Mouse (Mus musculus): Measurements from ENCODE around the gene Adcy9.

DNA sequence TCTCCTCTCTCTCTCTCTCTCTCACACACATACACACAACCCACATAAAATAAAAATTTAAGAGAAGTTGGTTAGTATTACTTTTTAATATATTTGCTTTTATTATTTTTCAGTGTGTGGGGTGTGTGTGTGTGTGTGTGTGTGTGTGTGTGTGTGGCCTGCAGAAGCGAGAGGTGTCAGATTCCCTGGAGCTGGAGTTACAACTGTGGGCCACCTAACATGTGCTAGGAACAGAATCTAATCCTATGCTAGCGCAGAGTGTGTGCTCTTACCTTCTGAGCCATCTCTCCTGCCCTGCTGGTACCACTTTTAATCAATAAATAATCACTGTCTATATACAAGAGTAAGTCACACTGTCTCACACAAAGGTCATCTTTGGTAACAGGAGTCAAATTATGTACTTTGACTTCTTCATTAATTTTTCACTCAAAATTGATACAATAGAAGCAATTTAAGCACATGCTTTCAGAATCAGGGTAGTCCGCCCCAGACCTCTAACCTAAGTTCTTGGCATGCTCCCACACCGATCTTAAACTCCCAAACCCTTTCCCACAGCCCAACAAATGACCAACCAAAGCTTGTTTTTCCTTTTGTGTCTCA, 25.2 kb downstream of the Adcy9 start:
- TF ChIP-seq MAZ (IDR thresholded peaks at IDR 0.05; ENCODE audit: low read depth, low read length) (no peak), POLR2A (IDR thresholded peaks at IDR 0.05; ENCODE audit: low read depth, low read length) (no peak), MAX (IDR thresholded peaks at IDR 0.05; ENCODE audit: low read length) (no peak), JUN (IDR thresholded peaks at IDR 0.05; ENCODE audit: insufficient read depth, low read depth, low read length) (no peak), CTCF (conservative IDR thresholded peaks at IDR 0.05 in 1 of 2, IDR thresholded peaks at IDR 0.05 in 1 of 2; ENCODE audit: low read depth in 2 of 2, low read length in 2 of 2) (no peak)
